Mouse (Mus musculus) MEL (cell line): ENCODE data around the gene Rora.

Experiments used
- E2F4 ChIP-seq: IDR thresholded peaks from 2 replicates; pipeline ENCODE4 v1.6.1; 2011; ENCODE audit warnings: low read depth, low read length, improper control_type of control experiment, borderline replicate concordance
- MAX ChIP-seq: IDR thresholded peaks from 2 replicates; pipeline ENCODE4 v1.6.1; 2011; ENCODE audit warnings: low read length, improper control_type of control experiment

GRCm38 (mm10) chr9:68974517-68974916, 320.9 kb downstream of the Rora start:
- TF ChIP-seq E2F4 (no peak), MAX (no peak)
